Mouse (Mus musculus) frontal cortex, postnatal 25 days (tissue): ENCODE results near the gene Pitpnc1.

Experiments
- DNase-seq, 2 experiments: peaks; one replicate each; pipeline ENCODE4 v3.0.0; 2022; ENCODE audit warnings: low spot score in 2 of 2

Pitpnc1 gene

GRCm38 (mm10) chr11:107279258-107279657, 191.2 kb downstream of the Pitpnc1 start:
- no peak for DNase-seq

GRCm38 (mm10) chr11:107276898-107277297, 193.6 kb downstream of the Pitpnc1 start:
- no peak for DNase-seq

- DNase-seq, result no peak
Measured at GRCm38 (mm10) chr11:107276337-107276736, 194.2 kb downstream of the Pitpnc1 start.

- peak in 1 of 2 experiments; percentile 17 for DNase-seq
Measured at GRCm38 (mm10) chr11:107275902-107276301, 194.6 kb downstream of the Pitpnc1 start.

GRCm38 (mm10) chr11:107274206-107274605, 196.3 kb downstream of the Pitpnc1 start:
- no peak for DNase-seq

GRCm38 (mm10) chr11:107272351-107272975, 198.0 kb downstream of the Pitpnc1 start:
- no peak for DNase-seq

- no peak for DNase-seq
Measured at GRCm38 (mm10) chr11:107270564-107270963, 199.9 kb downstream of the Pitpnc1 start.

GRCm38 (mm10) chr11:107267522-107267921, 203.0 kb downstream of the Pitpnc1 start:
- DNase-seq, result no peak

- no peak for DNase-seq
Measured at GRCm38 (mm10) chr11:107265861-107266260, 204.6 kb downstream of the Pitpnc1 start.

GRCm38 (mm10) chr11:107264889-107265615, 205.4 kb downstream of the Pitpnc1 start:
- no peak for DNase-seq

GRCm38 (mm10) chr11:107263838-107264237, 206.7 kb downstream of the Pitpnc1 start:
- no peak for DNase-seq

- DNase-seq, result no peak
Measured at GRCm38 (mm10) chr11:107259428-107259827, 211.1 kb downstream of the Pitpnc1 start.

GRCm38 (mm10) chr11:107255185-107255584, 215.3 kb downstream of the Pitpnc1 start:
- no peak for DNase-seq

- DNase-seq, result no peak
Measured at GRCm38 (mm10) chr11:107254181-107254580, 216.3 kb downstream of the Pitpnc1 start.

GRCm38 (mm10) chr11:107252026-107252425, 218.5 kb downstream of the Pitpnc1 start:
- no peak for DNase-seq

GRCm38 (mm10) chr11:107251460-107251859, 219.0 kb downstream of the Pitpnc1 start:
- no peak for DNase-seq

GRCm38 (mm10) chr11:107250882-107251281, 219.6 kb downstream of the Pitpnc1 start:
- DNase-seq, result no peak

GRCm38 (mm10) chr11:107248753-107249152, 221.7 kb downstream of the Pitpnc1 start:
- no peak for DNase-seq

- no peak for DNase-seq
Measured at GRCm38 (mm10) chr11:107245657-107246056, 224.8 kb downstream of the Pitpnc1 start.

GRCm38 (mm10) chr11:107243126-107243525, 227.4 kb downstream of the Pitpnc1 start:
- DNase-seq, result no peak

- DNase-seq, result no peak
Measured at GRCm38 (mm10) chr11:107241678-107242077, 228.8 kb downstream of the Pitpnc1 start.

- no peak for DNase-seq
Measured at GRCm38 (mm10) chr11:107238506-107238905, 232.0 kb downstream of the Pitpnc1 start.

- no peak for DNase-seq
Measured at GRCm38 (mm10) chr11:107237532-107237931, 233.0 kb downstream of the Pitpnc1 start.
